Mouse (Mus musculus) heart, postnatal 0 days (tissue): Measurements from ENCODE around the gene Ptrh1. TPM values are rescaled to one million over a fixed set of nuclear protein-coding genes. Genes with fewer than 3 reads are reported as not detected.

Source experiments
- ATAC-seq: fragments of 200-750 bp; cut with Nextera tagmentation; 2 replicates; pipeline ENCODE4 v1.8.0; 2017; ENCODE audit warnings: low read depth, moderate number of reproducible peaks, moderate library complexity; ENCODE audit not compliant: insufficient read depth
- DNase-seq: peaks from one replicate; pipeline ENCODE4 v3.0.0-alpha.2; 2016; ENCODE audit warnings: low spot score
- H3K27ac ChIP-seq: fragments of 300-500 bp; sonication (generic); 2 replicates; pipeline ENCODE4 v1.5.1; 2014; ENCODE audit warnings: low read depth, mild to moderate bottlenecking
- H3K27me3 ChIP-seq: fragments of 300-500 bp; sonication (generic); 2 replicates; pipeline ENCODE4 v1.6.1; 2014; ENCODE audit warnings: low read length, mixed read lengths; ENCODE audit not compliant: control insufficient read depth, insufficient read depth
- H3K36me3 ChIP-seq: fragments of 300-500 bp; sonication (generic); replicated peaks from 2 replicates; pipeline ENCODE4 v1.6.1; 2014; ENCODE audit warnings: low read length, mixed read lengths; ENCODE audit not compliant: control insufficient read depth, insufficient read depth
- H3K4me1 ChIP-seq: fragments of 300-500 bp; sonication (generic); 2 replicates; pipeline ENCODE4 v1.6.1; 2014; ENCODE audit warnings: antibody characterized with exemption; ENCODE audit not compliant: control insufficient read depth, insufficient read depth
- H3K4me2 ChIP-seq: fragments of 300-500 bp; sonication (generic); 2 replicates; pipeline ENCODE4 v1.6.1; 2014; ENCODE audit warnings: low read depth, mild to moderate bottlenecking, low read length, moderate library complexity
- H3K4me3 ChIP-seq: fragments of 300-500 bp; sonication (generic); 2 replicates; pipeline ENCODE4 v1.5.1; 2014; ENCODE audit warnings: low read depth, low read length
- H3K9ac ChIP-seq: fragments of 300-500 bp; sonication (generic); replicated peaks from 2 replicates; pipeline ENCODE4 v1.6.1; 2014; ENCODE audit warnings: low read depth, low read length, mixed read lengths
- H3K9me3 ChIP-seq: fragments of 300-500 bp; sonication (generic); replicated peaks from 2 replicates; pipeline ENCODE4 v1.6.1; 2016; ENCODE audit warnings: low read length; ENCODE audit not compliant: control insufficient read depth
- CTCF ChIP-seq: IDR thresholded peaks from 2 replicates; pipeline ENCODE4 v1.5.1; 2016; ENCODE audit warnings: antibody characterized with exemption, control low read depth, low read depth
- EP300 ChIP-seq: IDR thresholded peaks from 2 replicates; pipeline ENCODE4 v1.6.1; 2016; ENCODE audit warnings: antibody characterized with exemption, low read depth
- WGBS: fragments of 180-500 bp; shearing (Covaris S2); extraction: QIAGEN DNeasy Blood & Tissue Kit; methylation state at CpG from one replicate; pipeline ENCODE4 v1.1.7; 2014; 5-methylcytosine and 5-hydroxymethylcytosine counted together
- polyA plus RNA-seq: library from polyadenylated mRNA; unstranded; fragments of >200 nt; fragmentation: Nextera tagmentation; extraction: Ambion mirVana; gene quantifications from 2 replicates; pipeline ENCODE4 v1.2.1, GENCODE M21; 2015
- total RNA-seq: library from RNA; depleted of rRNA; stranded (reverse); fragments of >200 nt; gene quantifications from 2 replicates; pipeline ENCODE4 v1.2.3, GENCODE M21; 2014; ENCODE audit warnings: low replicate concordance

Ptrh1 gene
- total and polyA plus RNA-seq, 2 experiments from 2014 or later = 2.9 to 4.8 TPM

DNA sequence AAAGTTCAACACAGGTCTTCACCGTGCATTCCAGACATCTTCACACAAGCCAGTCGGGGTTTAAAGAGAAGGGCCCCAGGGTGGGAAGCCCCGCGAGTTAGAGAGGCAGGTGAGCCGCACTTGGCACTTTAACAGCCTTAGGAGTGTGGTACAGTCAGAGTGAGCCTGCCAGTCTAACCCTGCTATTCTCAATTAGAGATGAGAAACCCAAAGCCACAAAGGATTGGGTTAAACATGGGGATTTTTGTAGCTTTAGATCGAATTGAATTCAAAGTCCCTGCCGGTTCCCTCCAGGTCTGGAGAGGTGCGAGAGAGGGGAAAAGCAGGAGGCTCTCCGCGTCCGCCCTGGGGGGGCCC, 34.7 kb upstream of the Ptrh1 start, which contains the start of gene 6330409D20Rik:
TSS of gene 6330409D20Rik (minus strand) at position 101 of the 357 bp plus-strand sequence.
- Histone ChIP-seq H3K36me3 (peaks cover 9% of the 10 kb centered on the region), H3K9ac (0 out of 2 replicates have a peak within 1 kb of the TSS, but pooled peaks have one; percentile 3), H3K9me3 (no peaks in the 10 kb centered on the region), H3K27ac (no peak within 1 kb of the TSS), H3K4me3 (peak within 1 kb of the TSS; percentile 41), H3K4me1 (peaks cover 8% of the 10 kb centered on the region; the same call in 1 of the 2 replicates), H3K4me2 (peak within 1 kb of the TSS; percentile 66), H3K27me3 (peaks cover 20% of the 10 kb centered on the region)
- no peak for TF ChIP-seq EP300
- TF ChIP-seq CTCF = no peak
- 18% methylated on average over 10 of the region's 11 CpGs for WGBS
- no peak for ATAC-seq
- no peak for DNase-seq

DNA sequence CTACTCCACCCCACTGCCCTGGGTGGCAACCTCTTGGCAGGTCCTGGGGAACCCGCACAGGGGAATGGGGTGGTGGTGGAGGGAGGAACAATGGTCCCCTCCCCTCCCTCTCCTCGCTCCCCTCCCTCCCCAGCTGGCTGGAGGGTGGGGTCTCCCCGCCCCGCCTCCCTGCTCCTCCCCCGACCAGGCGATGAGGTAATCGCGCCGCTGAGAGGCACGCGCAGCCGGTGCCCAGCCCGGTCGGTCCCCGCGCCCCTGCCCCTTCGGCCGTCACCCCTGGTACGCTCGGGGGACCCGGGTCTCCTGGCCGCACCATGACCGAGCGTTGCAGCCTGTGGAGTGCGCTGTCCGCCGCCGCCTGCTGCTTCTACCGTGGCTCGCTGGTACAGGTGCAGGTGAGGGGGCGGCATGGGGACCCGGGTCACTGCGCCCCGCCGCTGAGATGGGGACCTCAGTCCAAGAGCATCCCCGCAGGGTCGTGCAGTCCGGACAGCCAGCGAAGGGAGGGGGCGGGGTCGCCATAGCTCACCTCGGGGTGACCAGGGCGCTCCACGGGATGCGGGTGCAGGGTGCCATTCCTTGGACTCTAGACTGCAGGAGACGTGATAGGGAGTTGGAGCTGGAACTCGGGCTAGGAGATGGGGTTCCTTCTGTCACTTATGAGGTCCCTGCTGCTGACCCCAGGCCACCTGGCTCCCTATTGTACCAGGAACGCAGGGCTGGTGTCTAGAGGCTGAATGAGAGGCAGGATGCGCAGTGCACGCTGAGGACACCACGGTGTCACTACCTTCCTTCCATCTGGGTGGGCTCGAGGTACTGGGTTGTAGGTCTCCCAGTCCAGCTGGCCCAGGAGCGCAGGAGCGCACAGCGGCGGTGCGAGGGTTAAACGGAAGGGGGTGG, 34.1 kb upstream of the Ptrh1 start:
- WGBS = 18% methylated on average over 36 of the region's 58 CpGs
- DNase-seq = peak; percentile 9
- no peaks in the 10 kb centered on the region for H3K9me3 ChIP-seq
- no peak for TF ChIP-seq CTCF
- TF ChIP-seq EP300 = no peak
- peak overlapping the region; percentile 41 for H3K4me3 ChIP-seq
- H3K36me3 ChIP-seq = peaks cover 13% of the 10 kb centered on the region
- H3K27me3 ChIP-seq = peaks cover 20% of the 10 kb centered on the region
- ATAC-seq = peak; percentile 18; the same call in 1 of the 2 replicates
- no peak overlapping the region for H3K27ac ChIP-seq
- H3K4me1 ChIP-seq = peaks cover 8% of the 10 kb centered on the region; the same call in 1 of the 2 replicates
- H3K4me2 ChIP-seq = peak overlapping the region; percentile 66
- H3K9ac ChIP-seq = 0 out of 2 replicates have a peak overlapping the region, but pooled peaks have one; percentile 3

DNA sequence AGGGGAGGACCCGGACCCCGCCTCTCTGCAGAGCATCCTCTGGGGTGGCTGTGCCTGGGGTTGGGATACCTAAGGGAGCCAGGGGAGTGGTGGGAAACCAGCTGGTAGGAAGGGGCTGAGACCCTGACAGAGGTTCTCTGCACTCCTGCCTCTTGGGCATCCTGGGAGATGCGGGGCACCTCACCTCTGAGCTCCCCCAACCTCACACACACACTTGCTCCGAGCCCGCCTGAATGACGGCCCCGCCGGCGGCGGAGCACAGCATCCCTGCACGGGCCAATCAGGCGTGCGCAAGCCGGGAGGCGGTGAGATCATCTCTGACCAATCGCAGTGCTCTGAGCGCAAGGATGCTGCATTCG, 33.4 kb upstream of the Ptrh1 start:
- no peak for DNase-seq
- no peak for TF ChIP-seq CTCF
- TF ChIP-seq EP300 = no peak
- H3K4me2 ChIP-seq = peak overlapping the region; percentile 66; the same call in 1 of the 2 replicates
- no peaks in the 10 kb centered on the region for H3K9me3 ChIP-seq
- no peak overlapping the region for H3K9ac ChIP-seq
- peak; percentile 24; the same call in 1 of the 2 replicates for ATAC-seq
- no peak overlapping the region for H3K4me3 ChIP-seq
- H3K4me1 ChIP-seq = peaks cover 8% of the 10 kb centered on the region; the same call in 1 of the 2 replicates
- peaks cover 20% of the 10 kb centered on the region for H3K27me3 ChIP-seq
- H3K36me3 ChIP-seq = peaks cover 19% of the 10 kb centered on the region
- no peak overlapping the region for H3K27ac ChIP-seq
- WGBS = 34% methylated on average over 18 of the region's 18 CpGs

DNA sequence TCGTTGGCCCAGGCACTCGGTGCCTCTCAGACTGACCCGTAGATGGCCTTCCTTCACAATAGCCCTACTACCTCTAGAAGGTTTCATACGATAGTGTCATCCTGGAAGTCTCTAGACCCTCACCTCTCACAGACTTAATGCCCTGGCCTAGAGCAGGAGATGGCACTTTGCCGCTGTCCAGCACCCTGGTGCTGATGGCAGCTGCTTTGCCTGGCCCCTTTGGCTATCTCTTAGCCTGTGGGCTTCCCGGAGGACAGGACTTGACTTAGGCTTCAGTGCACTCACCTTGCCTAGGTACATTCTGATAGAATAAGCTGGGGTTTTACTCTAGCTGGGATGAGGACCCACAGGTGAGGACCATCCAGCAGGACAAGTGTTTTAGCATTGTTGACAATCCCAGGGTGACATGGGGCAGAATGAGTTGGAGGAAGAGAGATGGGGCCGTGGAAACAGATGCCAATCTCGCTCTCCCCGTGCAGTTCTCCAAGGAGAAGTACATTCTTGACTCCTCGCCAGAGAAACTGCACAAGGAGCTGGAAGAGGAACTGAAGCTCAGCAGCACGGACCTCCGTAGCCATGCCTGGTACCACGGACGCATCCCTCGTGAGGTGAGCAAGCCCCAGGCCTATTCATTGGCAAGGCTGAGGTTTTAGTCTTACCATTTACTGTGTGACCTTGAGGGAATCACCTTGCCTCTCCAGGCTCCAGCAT, 31.2 kb upstream of the Ptrh1 start:
- Histone ChIP-seq H3K9ac (no peak overlapping the region), H3K9me3 (no peaks in the 10 kb centered on the region), H3K4me2 (no peak overlapping the region), H3K27me3 (peaks cover 20% of the 10 kb centered on the region), H3K4me3 (no peak overlapping the region), H3K36me3 (peaks cover 33% of the 10 kb centered on the region), H3K4me1 (peaks cover 8% of the 10 kb centered on the region; the same call in 1 of the 2 replicates), H3K27ac (no peak overlapping the region)
- ATAC-seq (no peak), DNase-seq (no peak)
- no peak for TF ChIP-seq EP300
- no peak for TF ChIP-seq CTCF
- 59% methylated on average over 15 of the region's 15 CpGs for WGBS

DNA sequence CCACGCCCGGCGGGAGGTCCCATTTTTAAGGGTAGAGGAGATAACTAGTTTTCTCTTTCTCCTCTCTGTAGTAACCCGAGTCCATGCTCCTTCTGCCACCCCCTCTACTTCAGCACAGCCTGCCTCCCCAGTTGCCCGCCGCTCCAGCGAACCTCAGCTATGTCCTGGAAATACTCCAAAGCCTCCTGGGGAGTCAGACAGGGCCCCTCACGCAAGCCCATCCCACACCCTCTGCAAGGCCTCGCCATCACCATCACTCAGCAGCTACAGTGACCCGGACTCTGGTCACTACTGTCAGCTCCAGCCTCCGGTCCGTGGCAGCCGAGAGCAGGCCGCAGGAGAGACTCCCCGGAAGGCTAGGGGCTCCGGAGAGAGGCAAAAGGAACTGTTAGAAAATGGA, 26.5 kb upstream of the Ptrh1 start:
- WGBS = 73% methylated on average over 16 of the region's 16 CpGs
- TF ChIP-seq CTCF (no peak), EP300 (no peak)
- Histone ChIP-seq H3K4me1 (no peaks in the 10 kb centered on the region), H3K27me3 (no peaks in the 10 kb centered on the region), H3K36me3 (peaks cover 62% of the 10 kb centered on the region), H3K4me2 (no peak overlapping the region), H3K9me3 (no peaks in the 10 kb centered on the region), H3K4me3 (no peak overlapping the region), H3K27ac (no peak overlapping the region), H3K9ac (no peak overlapping the region)
- no peak for ATAC-seq
- no peak for DNase-seq
